Mouse (Mus musculus) cerebellum, adult 8-10 months (tissue): Measurements from ENCODE around the gene Dph6.

Experiments used
- DNase-seq: peaks from one replicate; pipeline ENCODE4 v3.0.0; 2022

Dph6 gene

GRCm38 (mm10) chr2:114536032-114536431, 118.7 kb downstream of the Dph6 start:
- no peak for DNase-seq

DNA sequence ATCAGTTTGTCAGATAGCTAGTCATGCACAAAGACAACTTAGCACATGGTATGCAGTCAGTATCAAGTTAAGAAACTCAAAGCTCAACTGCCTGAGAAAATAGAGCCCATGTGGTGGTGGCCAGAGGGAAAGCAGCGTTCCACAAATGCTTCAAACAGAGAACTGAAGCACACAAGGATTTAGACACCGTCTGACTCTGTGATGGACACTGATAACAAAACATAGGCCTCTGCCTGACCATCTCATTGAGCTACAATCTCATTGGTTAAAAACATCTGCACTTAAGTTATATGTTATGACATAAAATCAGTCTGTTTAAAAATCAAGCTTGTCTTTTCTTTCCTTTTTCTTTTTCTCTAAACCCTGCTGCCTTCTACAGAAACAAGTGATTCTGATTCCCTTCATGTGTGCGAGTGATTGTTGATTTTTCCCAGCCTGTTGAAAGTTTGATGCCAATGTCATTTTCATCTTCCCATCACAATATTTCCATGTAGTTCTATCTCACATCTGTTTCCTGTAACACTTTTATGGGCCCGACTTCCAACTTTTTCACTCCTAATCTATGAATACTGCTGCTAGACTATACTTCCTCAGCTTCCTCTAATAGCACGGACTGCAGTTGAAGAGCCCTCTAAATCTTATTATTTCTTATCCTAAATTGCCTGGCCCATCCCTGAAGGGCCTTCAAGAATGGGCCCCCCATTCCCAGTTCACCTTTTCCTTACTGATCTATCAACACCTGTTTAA, 123.6 kb downstream of the Dph6 start:
- DNase-seq: no peak

- no peak for DNase-seq
Observed at GRCm38 (mm10) chr2:114520414-114520813, 134.3 kb downstream of the Dph6 start.

- DNase-seq: no peak
Observed at GRCm38 (mm10) chr2:114519907-114520306, 134.9 kb downstream of the Dph6 start.

DNA sequence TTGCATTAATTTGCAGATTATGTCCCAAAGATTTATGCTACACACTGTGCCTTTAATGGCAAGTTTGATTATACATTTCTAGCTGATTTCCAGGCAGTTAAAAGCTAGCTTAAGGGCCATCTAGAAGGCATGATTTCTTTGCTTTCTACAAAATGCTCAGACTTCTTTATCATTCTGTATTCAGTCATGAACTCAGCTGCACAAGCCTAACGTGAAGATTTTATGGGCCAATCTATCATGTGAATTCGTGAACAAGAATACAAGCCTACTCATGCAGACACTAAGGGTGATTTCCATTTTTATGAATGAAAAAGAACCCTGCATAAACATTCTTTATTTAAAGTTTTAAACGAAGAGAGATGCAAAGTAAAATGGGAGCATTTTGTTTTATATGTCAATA, 162.4 kb downstream of the Dph6 start:
- DNase-seq: no peak

DNA sequence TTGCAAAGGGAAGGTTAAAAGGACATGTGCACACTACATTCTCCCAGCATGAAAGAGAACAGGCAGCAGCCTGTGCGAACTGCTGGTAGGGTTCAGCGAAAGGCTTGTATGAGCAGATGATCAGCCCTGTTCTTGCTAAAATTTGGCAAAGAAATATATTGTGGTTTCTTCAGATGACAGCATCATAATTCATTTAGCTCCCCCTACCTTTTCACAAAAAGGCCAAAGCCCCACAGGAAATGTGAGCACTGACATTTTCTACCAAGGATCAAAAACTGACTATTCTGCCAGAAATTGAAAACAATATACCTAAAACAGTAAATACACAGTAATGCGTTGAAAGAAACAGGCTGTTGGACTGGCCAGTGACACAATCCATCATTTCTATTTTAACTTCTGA, 162.9 kb downstream of the Dph6 start:
- no peak for DNase-seq

DNA sequence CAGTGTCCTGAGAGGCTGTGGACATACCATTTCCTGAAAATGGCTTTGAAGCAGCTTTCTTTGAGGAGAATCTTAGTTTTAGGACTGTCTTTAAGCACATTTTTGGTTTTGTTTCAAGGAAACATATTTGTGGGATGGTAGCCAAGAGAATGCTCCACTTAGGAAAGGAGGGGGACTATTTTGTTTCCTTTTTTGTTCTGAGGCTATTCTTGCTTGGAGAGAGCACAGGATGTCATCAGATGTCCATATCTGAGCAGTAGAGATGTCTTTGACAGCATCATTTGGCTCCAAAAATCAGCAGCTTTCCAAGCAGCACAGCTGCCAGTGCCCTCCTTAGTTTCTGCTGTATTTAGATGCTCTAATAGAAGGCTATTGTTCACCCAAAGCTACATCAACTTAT, 167.8 kb downstream of the Dph6 start:
- DNase-seq: no peak
